Mouse (Mus musculus): ENCODE measurements around the gene Med14.
A peak's percentile ranks its signal among the peaks of the same experiment; 100 is the strongest.

The Med14 gene

GRCm38 (mm10) chrX:12761626-12762333 lies at the start of gene Med14:
TSS of gene Med14 (minus strand) at chrX:12762073.
- peak; percentile 74 for DNase-seq (ENCODE audit: low spot score)

GRCm38 (mm10) chrX:12800559-12800958 lies 38.7 kb upstream of the Med14 start:
- no peak for DNase-seq (ENCODE audit: low spot score)

- DNase-seq (ENCODE audit: low spot score), result no peak
Measured at GRCm38 (mm10) chrX:12794842-12795241, 33.0 kb upstream of the Med14 start.

- DNase-seq (ENCODE audit: low spot score), result no peak
Measured at GRCm38 (mm10) chrX:12791674-12792340, 29.9 kb upstream of the Med14 start.

GRCm38 (mm10) chrX:12773236-12773635 lies 11.4 kb upstream of the Med14 start:
- no peak for DNase-seq (ENCODE audit: low spot score)

GRCm38 (mm10) chrX:12771561-12771960 lies 9.7 kb upstream of the Med14 start:
- no peak for DNase-seq (ENCODE audit: low spot score)

GRCm38 (mm10) chrX:12768571-12768970 lies 6.7 kb upstream of the Med14 start:
- no peak for DNase-seq (ENCODE audit: low spot score)

GRCm38 (mm10) chrX:12766846-12767564 lies 5.1 kb upstream of the Med14 start:
- no peak for DNase-seq (ENCODE audit: low spot score)

- DNase-seq (ENCODE audit: low spot score), result no peak
Measured at GRCm38 (mm10) chrX:12763127-12763834, 1.4 kb upstream of the Med14 start.

GRCm38 (mm10) chrX:12762334-12763126 lies 657 bp upstream of the Med14 start:
- DNase-seq (ENCODE audit: low spot score), result no peak

- DNase-seq (ENCODE audit: low spot score), result no peak
Measured at GRCm38 (mm10) chrX:12761259-12761625, 631 bp downstream of the Med14 start.

GRCm38 (mm10) chrX:12760501-12760900 lies 1.4 kb downstream of the Med14 start:
- no peak for DNase-seq (ENCODE audit: low spot score)

- DNase-seq (ENCODE audit: low spot score), result no peak
Measured at GRCm38 (mm10) chrX:12759625-12760024, 2.2 kb downstream of the Med14 start.

GRCm38 (mm10) chrX:12747886-12748285 lies 14.0 kb downstream of the Med14 start:
- DNase-seq (ENCODE audit: low spot score), result no peak

- DNase-seq (ENCODE audit: low spot score), result no peak
Measured at GRCm38 (mm10) chrX:12746729-12747128, 15.1 kb downstream of the Med14 start.

- DNase-seq (ENCODE audit: low spot score), result no peak
Measured at GRCm38 (mm10) chrX:12740396-12740795, 21.5 kb downstream of the Med14 start.

- no peak for DNase-seq (ENCODE audit: low spot score)
Measured at GRCm38 (mm10) chrX:12716036-12716435, 45.8 kb downstream of the Med14 start.

- DNase-seq (ENCODE audit: low spot score), result no peak
Measured at GRCm38 (mm10) chrX:12713796-12714195, 48.1 kb downstream of the Med14 start.

- DNase-seq (ENCODE audit: low spot score), result no peak
Measured at GRCm38 (mm10) chrX:12686910-12687309, 75.0 kb downstream of the Med14 start.

- DNase-seq (ENCODE audit: low spot score), result no peak
Measured at GRCm38 (mm10) chrX:12686071-12686470, 75.8 kb downstream of the Med14 start.

- peak; percentile 69 for DNase-seq (ENCODE audit: low spot score)
Measured at GRCm38 (mm10) chrX:12677396-12677795, 84.5 kb downstream of the Med14 start.
